Mouse (Mus musculus) embryo, embryonic 10 days (tissue): ENCODE data around the gene Dnajb3.
A peak's percentile ranks its signal among the peaks of the same experiment; 100 is the strongest.
"Not testable (repeated sequence)": the region's sequence is repeated elsewhere in the genome, so short reads cannot be mapped to it uniquely, and the experiment has no call there.

ENCODE experiments used
- DNase-seq: peaks from one replicate; pipeline ENCODE4 v3.0.0-alpha.2; 2015; ENCODE audit warnings: low spot score

Gene Dnajb3

DNA sequence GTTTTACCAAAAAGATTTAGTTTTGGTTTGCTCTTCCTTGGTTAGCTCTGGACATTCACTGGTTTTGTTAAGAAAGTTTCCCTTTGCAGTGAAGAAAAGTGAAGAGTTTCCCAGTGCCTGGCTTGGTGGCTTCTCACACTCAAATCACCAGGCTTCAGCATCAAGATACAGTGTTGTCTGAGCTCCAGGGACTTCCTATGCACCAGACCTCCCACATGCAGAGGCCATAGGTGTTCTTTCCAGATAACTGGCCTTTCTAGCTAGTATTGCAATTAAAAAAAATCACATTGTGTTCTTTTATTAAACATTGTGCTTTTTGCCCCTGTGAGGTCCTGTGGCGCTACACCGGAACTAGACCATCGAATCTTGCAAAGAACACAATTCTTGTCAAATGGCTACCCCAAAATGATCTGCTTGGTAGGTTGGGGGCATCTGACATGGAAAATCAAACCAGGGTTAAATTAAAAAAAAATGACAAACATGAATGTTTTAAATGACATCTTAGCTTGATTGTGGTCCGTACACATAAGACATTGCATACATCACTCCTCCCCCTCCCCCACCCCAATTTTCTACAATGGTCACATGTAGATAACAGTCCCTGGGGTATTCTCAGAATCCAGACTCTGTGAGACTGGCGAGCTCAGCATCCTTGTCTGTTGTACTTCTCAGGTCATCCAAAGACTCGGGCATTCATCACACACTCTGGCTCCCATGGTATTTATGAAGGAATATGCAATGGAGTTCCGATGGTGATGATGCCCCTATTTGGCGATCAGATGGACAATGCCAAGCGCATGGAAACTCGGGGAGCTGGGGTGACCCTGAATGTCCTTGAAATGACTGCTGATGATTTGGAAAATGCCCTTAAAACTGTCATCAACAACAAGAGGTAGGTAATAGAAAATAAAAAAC lies 10.1 kb upstream of the Dnajb3 start:
- DNase-seq, result peak; percentile 11

DNA sequence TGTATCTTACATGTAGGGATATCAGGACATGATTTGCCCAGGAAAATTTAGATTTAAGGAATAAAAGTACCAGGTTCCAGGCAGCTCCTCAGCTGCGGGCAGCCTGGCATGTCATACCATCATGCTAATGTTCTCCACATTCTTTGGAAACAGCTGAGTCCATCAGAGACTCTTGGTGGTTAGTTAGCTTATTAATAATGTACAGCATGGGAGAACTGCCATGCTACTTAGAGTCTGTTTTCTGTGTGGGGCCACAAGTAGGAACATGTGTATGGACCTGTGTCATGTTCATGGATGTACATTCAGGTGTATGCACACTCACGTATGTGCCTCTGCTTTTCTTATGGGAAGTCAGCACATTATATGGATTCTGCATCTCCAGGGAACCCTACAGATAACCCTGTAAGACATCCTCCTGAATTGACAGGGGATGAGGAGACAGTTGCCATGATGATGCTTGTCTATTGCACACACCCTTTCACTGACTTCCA lies 8.9 kb upstream of the Dnajb3 start:
- DNase-seq, result no peak

DNA sequence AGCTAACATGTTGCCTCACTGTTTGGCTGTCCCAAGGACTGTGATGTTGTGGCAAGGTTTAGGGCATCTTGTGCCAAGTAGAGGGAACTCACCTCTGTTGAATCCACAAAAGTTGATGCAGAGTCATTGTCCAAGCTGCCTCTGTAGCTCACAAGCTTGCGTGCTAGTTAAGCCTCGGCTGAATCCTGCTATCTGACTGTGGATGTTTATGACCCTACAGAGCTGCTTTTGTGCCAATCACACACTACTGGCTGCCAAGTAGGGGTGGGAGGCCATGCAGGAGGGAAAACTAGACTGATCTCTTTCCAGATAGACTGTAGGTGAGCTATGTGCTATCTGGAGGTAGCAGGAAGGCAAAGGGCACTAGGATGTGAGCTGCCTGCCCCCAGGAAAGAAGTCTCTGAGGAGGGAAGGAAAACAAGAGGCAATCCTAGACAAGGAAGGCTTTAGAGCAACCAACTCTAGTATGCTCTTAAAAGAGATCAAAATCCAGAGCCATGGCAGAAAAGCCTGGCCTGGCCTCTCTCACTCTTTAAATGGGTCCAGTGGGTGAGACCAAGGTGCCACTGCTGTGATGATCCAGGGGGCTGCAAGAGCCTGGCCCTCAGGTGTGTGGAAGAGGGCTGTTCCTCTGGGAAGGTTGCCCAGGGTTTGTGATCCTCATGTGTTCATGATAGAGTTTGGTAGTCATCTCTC lies 8.3 kb upstream of the Dnajb3 start:
- DNase-seq, result peak; percentile 11

DNA sequence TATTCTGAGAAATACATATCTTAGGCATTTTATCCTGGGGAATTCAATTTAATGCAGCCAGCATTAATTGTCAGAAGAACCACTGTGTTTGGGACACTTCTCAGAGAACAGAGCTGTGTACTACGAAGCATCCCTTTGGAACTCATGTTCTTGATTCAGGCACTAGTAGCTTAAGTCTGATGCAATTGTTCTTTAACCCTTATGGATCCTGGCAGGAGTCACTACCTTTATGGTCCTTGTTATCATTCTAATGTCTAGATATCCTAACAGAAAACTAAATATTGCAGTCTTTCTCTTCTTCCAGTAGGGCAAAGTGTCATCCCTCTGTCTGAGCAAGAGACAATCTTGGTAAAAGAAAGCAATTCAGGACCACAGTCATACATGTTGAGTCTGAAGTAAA lies 7.5 kb upstream of the Dnajb3 start:
- DNase-seq, result no peak

DNA sequence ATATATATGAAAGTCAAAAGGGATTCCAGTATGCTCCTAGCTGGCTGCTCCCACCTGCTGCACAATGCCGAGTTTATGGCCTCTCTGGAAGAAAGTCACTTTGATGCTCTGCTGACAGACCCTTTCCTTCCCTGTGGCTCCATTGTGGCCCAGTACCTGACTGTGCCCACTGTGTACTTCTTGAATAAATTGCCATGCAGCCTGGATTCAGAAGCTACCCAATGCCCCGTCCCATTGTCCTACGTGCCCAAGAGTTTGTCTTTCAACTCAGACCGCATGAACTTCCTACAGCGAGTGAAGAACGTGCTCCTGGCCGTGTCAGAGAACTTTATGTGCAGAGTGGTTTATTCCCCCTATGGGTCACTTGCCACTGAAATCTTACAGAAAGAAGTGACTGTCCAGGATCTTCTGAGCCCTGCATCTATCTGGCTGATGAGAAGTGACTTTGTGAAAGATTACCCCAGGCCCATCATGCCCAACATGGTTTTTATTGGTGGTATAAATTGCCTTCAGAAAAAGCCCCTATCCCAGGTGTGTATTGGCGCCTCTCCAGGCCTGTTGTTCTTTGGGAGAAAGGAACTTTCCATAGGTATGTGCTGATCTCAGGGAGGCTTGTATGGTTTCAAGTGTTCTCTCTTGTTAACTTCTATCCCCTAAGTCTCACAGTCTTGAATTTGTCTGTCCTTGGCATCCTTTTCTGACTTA lies 6.9 kb upstream of the Dnajb3 start:
- DNase-seq, result no peak

DNA sequence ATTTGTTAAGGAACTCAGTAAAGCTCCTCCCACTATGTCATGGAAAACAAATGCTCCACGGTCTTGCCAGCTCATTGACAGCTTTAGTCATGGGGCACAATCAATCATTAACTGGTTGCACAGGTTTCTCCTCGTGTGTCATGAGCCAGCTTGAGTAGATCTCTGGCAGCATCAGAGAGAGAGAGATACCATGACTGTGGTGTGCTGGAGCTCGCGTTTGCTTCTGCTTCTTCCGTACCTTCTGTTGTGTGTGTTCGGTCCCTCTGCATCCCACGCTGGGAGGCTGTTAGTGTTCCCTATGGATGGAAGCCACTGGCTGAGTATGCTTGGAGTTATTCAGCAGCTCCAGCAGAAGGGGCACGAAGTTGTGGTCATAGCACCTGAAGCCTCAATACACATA lies 6.2 kb upstream of the Dnajb3 start, which contains the start of gene Ugt1a1:
TSS of gene Ugt1a1 (plus strand) at position 148 of the 400 bp plus-strand sequence.
- DNase-seq, result peak; percentile 54

DNA sequence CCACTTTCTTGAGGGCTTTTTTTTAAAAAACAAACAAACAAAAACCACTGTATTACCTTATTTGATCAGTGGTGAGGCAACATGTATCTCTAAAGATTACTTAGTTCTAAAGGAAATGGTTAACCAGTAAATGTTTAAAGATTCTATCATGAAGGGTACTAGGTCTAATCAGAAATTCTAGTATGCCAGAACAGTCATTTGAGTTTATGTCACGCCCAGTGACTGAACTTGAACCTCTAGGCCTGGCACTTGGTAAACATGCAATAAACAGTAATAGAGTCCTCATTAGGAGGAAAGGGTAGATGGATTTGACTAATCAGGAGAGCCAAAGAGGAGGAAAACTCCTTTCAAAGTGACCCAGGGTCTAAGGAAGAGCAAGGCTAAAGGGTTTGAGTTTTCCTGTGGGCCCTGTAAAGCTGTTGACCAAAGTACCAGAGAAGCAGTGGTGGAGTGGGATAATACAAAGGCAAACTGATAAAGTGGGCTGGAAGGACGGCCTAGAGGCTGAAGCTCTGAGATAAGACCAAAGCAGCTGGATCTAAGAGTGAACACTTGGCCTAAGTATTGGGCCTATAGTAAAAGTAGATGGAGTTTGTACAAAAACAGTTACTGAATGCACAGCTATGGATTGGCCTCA lies 1.4 kb upstream of the Dnajb3 start:
- DNase-seq, result no peak

DNA sequence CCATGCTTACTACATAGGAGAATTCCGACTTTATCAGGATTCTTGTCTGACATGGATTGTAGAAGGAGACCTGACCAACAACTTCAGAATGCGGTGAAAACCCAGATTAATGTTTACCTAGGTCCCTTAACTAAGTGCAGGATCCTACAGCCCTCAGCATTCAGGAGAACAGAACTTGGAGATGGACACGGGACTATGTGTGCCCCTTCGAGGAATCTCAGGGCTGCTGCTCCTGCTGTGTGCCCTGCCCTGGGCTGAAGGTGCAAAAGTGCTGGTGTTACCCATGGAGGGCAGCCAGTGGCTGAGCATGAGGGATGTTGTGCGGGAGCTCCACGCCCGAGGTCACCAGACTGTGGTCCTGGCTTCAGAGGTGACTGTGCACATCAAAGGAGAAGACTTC lies 5.1 kb downstream of the Dnajb3 start, which contains the start of gene Ugt1a2:
TSS of gene Ugt1a2 (plus strand) at position 146 of the 400 bp plus-strand sequence.
- DNase-seq, result no peak

DNA sequence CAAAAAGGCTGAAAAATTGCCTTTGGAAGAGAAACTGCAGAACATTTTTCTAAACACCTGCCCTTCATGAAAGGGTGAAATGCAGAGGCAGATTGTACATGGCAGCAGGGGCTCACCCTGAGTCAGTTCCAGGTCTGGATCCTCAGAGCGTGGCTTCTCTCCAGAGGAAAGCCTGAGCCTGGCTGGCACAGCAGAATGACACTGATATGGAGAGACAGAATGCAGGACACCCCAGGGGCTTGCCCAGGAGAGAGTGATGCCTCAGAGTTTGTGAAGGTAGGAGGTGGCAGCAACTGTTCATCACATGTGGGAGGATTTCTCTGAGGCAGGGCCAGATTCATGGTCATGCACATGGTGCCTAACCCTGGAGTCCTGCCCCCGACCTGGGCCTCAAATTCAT lies 5.6 kb downstream of the Dnajb3 start:
- no peak for DNase-seq

DNA sequence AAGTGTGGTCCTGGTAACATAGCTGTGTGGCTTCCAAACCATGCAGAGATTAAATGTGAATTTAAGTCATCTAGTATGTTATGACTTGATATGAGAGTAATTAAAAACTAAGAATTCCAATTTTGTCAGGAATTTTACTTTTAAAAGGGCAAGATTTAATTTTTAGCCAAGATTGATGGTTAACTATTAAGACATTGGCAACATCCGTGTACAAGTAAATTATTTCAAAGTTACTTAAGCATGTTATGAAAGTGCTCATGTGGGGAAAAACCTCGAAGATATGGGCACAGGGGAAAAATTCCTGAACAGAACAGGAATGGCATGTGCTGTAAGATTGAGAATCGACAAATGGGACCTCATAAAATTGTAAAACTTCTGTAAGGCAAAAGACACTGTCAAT lies 8.1 kb downstream of the Dnajb3 start:
- no peak for DNase-seq

DNA sequence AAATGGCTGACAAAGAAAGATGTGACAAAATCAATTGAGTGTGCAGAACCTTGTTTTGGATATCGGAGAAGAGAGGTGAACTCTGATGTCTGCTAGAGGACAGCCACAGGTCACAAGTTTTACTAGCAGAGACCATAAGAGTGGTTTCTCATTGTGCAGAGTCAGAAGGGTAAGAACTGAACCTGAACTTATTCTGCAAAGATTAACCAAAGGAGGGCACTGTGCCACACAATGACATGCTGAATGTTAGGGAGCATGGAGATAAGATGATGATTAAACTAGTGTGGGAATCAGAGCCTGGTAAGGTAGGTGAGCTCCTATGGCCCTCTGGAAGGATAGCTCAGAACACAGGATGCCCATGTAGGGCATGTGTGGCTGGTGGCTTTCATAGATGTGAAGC lies 9.9 kb downstream of the Dnajb3 start:
- DNase-seq, result no peak

DNA sequence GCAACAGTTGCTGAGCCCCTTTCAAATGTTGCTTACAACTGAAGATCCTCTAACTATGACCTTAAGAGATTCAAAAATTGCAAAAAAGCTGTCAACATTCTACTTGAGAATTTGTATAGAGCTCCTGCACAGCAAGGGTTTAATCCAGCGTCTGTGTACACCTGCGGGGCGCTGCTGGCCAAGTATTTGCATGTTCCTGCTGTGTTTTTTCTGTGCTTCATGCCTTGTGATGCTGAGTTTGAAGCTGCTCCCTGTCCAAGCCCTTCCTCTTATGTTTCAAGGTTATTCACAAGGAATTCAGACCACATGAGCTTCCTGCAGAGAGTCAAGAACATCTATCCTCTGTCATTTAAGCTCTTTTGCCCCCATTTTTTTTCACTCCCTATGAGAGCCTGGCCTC lies 13.4 kb downstream of the Dnajb3 start:
- DNase-seq, result no peak

DNA sequence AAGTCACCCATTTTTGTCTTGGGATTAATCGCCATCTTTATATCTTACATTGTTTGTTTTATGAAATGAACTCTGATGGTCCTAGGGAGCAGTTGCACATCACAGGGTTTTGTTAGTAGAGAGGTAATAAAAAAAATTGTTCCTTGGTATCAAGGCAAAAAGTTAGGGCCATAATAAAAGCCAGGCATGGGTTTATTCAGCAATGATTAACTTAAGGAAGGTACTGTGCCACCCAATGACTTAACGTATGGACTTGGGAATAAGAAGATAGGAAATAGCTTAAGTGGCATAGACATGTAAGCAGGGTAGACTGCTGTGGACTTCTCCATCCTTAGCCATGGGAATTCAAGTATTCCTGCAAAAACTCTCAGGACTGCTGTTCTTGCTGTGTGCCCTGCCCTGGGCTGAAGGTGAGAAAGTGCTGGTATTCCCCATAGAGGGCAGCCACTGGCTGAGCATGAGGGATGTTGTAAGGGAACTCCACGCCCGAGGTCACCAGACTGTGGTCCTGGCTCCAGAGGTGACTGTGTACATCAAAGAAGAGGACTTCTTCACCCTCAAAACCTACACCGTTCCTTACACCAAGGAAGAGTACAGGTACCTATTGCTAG lies 19.2 kb downstream of the Dnajb3 start:
- no peak for DNase-seq

DNA sequence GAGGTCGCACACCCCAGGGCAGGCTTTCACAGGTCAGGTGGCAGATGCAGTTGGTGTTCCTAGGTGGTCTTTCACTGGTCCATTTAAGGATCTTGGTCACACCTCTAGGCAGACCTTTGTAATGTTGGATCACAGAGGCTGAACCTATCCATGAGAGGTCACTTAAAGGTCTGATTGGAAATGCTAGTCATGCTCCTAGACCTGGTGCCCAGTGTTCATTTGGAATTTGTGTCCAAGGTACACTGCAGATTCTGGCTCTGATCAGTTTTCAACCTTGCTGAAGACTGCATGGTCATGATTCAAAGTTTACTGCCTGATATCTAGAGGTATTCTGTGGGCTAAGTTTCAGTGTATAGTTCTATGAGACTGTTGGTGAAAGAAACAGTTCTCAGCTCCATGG lies 25.9 kb downstream of the Dnajb3 start:
- no peak for DNase-seq

DNA sequence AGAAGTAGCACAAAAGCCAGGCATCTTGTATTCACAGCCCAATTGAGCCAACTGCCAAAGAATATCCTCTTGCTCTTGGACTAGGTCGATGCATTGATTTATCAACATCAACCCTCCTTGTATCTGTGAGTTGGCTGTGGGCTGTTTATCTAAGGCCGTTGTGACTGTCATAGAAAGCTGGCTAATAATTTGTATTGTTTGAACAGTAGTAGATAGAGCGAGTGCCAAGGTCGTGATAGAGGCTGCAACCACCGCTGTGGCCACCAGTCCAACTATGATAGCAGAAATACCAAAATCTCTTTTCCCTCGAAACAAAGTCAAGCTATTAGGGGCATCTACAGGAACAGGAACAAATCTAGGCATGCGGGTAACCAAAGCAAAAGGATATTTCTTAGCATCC lies 33.4 kb downstream of the Dnajb3 start:
- DNase-seq, result not testable (repeated sequence)

DNA sequence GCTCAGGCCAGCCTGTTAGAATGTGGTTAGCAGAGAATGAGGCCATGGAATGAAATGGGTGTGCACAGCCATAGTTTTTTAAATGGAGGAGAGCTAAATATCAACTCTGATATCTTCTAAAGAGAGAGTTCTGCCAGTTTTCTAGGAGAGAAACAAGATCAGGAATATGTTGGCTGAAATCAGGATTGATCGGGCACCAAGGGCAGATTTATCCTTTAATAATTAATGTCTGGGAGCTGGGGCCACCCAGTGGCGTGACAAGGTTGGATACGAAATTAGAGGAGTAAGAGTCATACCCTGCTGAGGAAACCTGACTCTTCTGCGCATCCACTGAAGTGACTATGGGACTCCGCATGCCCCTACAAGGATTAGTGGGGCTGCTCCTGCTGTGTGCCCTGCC lies 39.9 kb downstream of the Dnajb3 start, which contains the start of gene Ugt1a5:
TSS of gene Ugt1a5 (plus strand) at position 302 of the 400 bp plus-strand sequence.
- no peak for DNase-seq

DNA sequence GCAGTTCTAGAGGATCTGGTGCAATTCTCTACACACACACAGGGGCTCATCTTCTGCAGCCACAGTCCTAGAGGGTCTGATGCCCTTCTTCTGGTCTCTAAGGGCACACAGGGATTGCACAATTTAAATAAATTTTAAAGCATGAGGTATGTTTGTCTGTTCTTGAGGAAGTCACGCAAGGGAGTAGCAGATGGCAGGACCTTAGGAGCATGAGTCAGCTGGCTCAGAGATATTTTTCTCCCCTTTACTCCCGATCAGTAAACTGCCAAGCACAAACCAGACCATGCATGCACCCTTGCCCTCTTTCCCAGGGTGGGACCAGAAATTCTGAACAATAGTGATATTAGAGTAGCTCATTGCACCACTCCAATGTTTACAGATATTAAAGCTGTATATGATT lies 47.2 kb downstream of the Dnajb3 start:
- no peak for DNase-seq
